Mouse (Mus musculus): ENCODE results near the gene Khdc1c. TPM values are rescaled to one million over a fixed set of nuclear protein-coding genes. Genes with fewer than 3 reads are reported as not detected.

The Khdc1c gene
- polyA plus RNA-seq (2017; shearing (Covaris generic)), result not detected

GRCm38 (mm10) chr1:21368031-21368430 lies at the start of gene Khdc1c:
Gene Khdc1c (plus strand): TSS chr1:21368331.

DNA sequence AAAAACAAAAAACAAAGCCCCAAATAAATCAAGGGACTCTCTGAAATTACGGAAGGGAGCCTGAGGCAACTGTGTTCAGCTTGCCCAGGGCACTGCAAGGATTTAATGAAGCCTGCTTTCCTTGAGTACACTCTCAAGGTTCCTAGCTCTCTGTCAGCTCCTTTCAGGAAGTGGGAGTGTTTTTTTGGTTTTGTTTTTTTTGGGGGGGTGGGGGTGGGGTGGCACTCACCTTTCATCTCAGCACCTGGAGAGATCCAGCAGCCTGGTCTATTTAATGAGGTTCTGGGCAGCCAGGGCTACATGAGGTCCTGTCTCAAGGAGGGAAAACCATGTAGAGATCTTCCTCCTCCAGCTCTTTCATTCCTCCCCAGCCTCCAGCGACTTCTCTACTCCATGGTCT lies 18.8 kb upstream of the Khdc1c start, which contains the start of gene Khdc1a:
Gene Khdc1a (plus strand): TSS at position 301 of the 400 bp plus-strand sequence.

DNA sequence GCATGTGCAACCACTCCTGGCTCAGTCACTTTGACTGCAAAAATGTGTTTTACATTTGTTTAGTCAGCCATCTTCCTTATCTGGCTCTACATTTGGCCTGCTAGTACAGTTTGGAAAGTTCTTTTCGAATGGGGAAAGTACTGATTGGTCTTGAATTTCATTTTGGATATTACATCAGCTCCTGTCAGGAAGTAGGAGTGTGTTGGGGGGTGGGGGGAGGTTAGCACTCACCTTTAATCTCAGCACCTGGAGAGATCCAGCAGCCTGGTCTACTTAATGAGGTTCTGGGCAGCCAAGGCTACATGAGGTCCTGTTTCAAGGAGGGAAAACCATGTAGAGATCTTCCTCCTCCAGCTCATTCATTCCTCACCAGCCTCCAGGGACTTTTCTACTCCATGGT lies 15.1 kb downstream of the Khdc1c start, which contains the start of gene Khdc1b:
Gene Khdc1b (plus strand): TSS at position 301 of the 400 bp plus-strand sequence.

Other genes with a start within 250 kb of the Khdc1c start
- gene Tmem14a, start 149.8 kb upstream of the Khdc1c start, polyA plus RNA-seq (2017; shearing (Covaris generic)), result 5.4 TPM
- 1.7 TPM for gene Gsta3, start 127.7 kb upstream of the Khdc1c start, polyA plus RNA-seq (2017; shearing (Covaris generic))
- 1.9 TPM for gene Khdc1a, start 18.7 kb upstream of the Khdc1c start, polyA plus RNA-seq (2017; shearing (Covaris generic))
- not detected for gene Khdc1b, start 15.2 kb downstream of the Khdc1c start, polyA plus RNA-seq (2017; shearing (Covaris generic))

All from activated CD4-positive, CD25-positive, alpha-beta regulatory T cell, adult 9 weeks (primary cell).